Mouse (Mus musculus): ENCODE data around the gene Mfng. TPM values are rescaled to one million over a fixed set of nuclear protein-coding genes. Genes with fewer than 3 reads are reported as not detected.

Gene Mfng
- total RNA-seq (2021): 1 to 10 TPM; 7.3 to 7.7 TPM

GRCm38 (mm10) chr15:78773290-78773729 lies at the start of gene Mfng:
TSS of gene Mfng (minus strand) at chr15:78773475.
- peak; percentile 89 for DNase-seq
- intact Hi-C loops (cut with DNase I): no loop called here

- no peak for DNase-seq
- intact Hi-C loops (cut with DNase I): no loop called here
Observed at GRCm38 (mm10) chr15:78816074-78816391, 42.8 kb upstream of the Mfng start.

- no peak for DNase-seq
- intact Hi-C loops (cut with DNase I): no loop called here
Observed at GRCm38 (mm10) chr15:78815314-78816073, 42.2 kb upstream of the Mfng start.

DNA sequence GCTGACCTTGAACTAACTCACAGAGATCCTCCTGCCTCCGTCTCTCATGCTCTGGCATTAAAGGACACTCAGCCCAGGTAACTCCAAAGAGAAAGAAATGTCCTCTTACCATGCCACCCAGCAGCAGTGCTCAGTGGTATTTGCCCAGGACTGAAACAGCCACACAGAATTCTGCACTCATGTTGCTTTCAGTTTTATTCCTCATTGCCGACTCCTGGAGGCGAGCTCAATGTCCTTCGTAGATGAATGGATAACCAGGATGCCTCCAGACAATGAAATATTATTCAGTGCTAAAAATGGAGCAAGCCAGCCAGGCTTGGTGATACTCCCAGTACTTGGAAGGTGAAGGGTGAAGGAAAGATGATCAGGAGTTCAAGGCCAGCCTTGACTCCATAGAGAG lies 40.3 kb upstream of the Mfng start:
- intact Hi-C loops (cut with DNase I): no loop called here
- no peak for DNase-seq

GRCm38 (mm10) chr15:78810146-78810545 lies 36.9 kb upstream of the Mfng start:
- DNase-seq: no peak
- intact Hi-C loops (cut with DNase I): no loop called here

GRCm38 (mm10) chr15:78809739-78810138 lies 36.5 kb upstream of the Mfng start:
- DNase-seq: no peak
- intact Hi-C loops (cut with DNase I): no loop called here

- DNase-seq: no peak
- intact Hi-C loops (cut with DNase I): no loop called here
Observed at GRCm38 (mm10) chr15:78808980-78809379, 35.7 kb upstream of the Mfng start.

DNA sequence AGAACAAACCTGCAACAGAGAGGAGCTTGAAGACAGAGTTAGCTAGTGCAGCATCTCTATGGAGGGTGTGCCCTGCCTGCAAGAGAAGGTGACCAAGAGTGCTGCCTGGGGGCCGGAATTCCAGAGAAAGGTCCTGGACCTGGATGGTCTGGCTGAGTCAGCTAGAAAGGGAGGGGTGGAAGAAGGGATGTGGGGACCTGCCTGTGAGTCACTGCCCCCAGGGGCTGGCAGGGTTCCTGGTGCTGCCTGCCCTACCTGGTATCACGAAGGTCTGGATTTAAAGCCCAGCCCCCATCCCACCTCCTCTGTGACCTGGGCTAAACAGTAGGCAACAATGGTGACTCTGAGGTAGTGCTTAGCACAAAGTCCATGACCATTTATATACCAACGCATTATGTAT lies 33.9 kb upstream of the Mfng start:
- intact Hi-C loops (cut with DNase I): no loop called here
- DNase-seq: no peak

GRCm38 (mm10) chr15:78806614-78807013 lies 33.3 kb upstream of the Mfng start:
- intact Hi-C loops (cut with DNase I): no loop called here
- no peak for DNase-seq

DNA sequence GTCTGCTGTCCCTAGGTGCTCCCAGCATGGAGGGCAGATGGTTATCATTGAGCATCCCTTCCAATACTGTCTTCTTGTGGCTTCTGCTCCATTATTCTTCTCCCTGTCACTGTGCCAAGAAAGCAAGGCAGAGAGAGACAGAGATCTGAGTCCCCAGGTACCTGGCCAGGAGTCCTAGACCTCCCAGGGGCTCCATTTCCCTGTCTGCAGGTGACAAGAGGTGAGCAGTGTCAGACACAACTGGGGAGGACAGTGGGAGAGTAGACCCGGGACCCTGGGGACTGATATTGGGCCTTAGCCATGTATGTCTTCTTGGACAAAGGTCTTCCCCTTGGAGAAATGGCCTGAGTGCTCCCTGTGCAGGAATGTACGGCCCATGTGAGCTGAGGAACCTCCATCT lies 32.1 kb upstream of the Mfng start:
- no peak for DNase-seq
- intact Hi-C loops (cut with DNase I): no loop called here

GRCm38 (mm10) chr15:78804326-78804725 lies 31.1 kb upstream of the Mfng start:
- intact Hi-C loops (cut with DNase I): no loop called here
- DNase-seq: no peak

DNA sequence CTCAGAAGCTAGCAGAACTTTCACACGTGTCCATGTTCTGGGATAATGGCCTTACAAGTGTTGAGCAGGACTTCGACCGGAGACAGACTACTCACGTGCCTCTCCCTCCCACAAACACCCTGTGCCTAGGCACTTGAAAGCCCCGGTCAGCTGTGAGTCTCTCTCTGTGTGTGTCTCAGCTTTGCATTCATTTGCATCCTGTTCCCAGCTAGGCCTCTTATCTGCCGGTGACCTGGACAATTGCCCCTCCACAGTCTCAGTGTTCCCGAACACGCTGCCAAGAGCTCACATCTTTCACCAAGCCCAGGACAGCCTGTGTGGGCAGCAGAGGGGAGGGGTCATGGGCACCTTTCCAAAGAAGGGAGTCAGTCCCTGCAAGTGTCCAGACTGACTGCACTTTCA lies 30.2 kb upstream of the Mfng start:
- intact Hi-C loops (cut with DNase I): no loop called here
- DNase-seq: peak; percentile 53

DNA sequence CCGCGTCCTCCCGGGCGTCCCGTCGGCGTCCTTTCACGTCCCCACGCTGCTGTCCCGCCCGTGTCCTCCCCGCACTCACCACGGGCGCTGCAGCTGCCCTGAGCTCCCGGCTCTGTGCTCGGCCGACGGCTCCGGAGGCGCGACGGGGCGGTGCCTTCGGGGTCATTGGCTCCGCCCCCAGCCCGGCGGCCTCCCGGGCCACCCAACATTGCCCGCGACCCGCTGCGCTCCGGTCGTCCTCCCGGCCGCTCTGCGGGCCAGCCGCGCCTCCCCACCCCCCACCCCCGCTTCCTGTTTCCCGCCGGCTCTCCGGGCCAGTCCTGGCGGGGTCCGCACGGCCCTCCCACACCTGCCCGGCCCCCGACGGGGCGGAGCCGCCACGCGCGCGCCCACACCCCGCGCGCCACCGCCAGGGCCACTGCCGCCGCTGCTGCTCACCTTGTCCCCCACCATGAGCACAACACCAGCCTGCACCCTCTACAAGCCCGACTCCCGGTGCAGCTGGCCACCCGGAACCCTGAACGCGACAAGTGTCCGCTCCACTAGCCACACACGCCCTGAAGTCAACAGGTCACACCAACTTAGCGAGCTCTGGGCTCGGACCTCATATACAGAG lies 29.6 kb upstream of the Mfng start, which contains the start of gene Card10:
Gene Card10 (minus strand): TSS at position 267 of the 616 bp plus-strand sequence.
- intact Hi-C loops (cut with DNase I): no loop called here
- no peak for DNase-seq

DNA sequence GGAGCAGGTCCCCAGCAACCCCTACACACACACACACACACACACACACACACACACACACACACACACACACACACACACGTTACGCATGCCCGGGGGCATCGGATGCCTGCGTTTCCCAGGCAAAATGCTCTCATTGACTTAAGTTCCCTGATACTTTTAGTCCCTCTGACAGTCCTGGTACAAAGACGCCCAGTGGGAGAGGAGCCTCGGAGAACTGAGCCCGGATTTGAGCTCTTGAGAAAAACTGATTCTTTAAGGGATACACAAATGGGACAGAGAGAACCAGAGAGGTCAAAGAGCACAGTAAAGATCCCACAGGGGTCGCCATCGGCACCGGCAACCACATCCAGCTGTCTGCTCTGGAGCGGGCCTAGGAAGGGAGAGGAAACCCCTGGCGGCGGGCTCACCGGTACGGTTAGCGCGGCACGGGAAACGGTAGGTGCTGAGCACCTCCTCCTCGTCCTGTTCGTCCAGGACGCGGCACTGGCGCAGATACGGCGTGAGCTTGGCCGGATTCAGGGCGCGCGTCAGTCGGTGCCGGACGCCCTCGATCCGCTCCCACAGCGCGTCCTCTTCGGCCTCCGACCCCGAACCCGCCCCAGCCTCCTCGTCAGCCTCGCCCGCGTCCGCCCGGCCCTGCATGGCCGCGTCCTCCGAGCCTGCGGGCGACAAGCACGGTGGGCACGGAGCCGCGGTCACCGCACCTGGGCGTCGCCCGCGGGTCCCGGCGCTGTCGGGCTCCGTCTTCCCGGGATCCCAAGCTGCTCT lies 28.9 kb upstream of the Mfng start:
- DNase-seq: no peak
- intact Hi-C loops (cut with DNase I): no loop called here

DNA sequence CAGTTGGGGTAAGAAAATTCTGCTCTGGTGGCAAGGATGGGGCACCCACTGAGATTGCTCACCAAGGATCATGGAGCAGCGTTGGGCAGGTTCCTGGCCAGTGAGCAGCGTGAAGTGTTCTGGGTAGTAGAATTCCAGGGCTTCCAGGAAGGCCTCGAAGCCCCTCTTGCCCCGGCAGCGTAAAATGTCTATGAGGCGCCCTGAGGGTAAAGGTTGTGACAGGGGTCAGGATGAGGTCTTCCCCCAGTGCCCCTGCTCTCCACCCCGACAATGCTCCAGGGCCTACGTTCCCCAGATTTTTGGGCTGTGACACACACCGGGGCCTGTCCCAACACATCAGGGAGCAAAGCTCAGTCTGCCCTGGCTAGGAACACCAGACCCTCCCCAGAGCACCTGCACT lies 28.3 kb upstream of the Mfng start:
- intact Hi-C loops (cut with DNase I): no loop called here

DNA sequence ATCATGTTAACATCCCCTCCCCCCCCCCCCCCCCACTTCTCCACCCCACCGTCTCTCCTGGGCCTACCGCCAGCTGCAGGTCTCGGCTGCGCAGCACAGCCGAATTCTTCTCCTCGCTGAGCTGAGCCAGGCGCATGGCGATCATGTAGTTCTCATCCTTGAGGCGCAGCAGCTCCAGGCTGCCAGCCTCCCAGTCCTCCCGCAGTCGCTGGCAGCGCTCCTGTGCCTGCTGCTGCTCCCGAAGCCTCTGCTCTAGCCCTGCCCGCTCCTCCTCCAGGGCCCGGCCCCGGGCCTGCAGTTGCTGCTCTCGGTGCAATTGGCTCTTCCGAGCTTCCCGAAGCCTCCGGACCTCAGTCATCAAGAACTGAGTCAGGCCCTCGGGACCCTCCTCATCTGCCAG lies 25.8 kb upstream of the Mfng start:
- DNase-seq: peak; percentile 82
- intact Hi-C loops (cut with DNase I): no loop called here

More for the DNA sequence above, 28.3 kb upstream of the Mfng start:
- no peak for DNase-seq

- DNase-seq: no peak
- intact Hi-C loops (cut with DNase I): no loop called here
Observed at GRCm38 (mm10) chr15:78797060-78797329, 23.7 kb upstream of the Mfng start.

GRCm38 (mm10) chr15:78796196-78797059 lies 23.2 kb upstream of the Mfng start:
- peak; percentile 93 for DNase-seq
- intact Hi-C loops (cut with DNase I): no loop called here

DNA sequence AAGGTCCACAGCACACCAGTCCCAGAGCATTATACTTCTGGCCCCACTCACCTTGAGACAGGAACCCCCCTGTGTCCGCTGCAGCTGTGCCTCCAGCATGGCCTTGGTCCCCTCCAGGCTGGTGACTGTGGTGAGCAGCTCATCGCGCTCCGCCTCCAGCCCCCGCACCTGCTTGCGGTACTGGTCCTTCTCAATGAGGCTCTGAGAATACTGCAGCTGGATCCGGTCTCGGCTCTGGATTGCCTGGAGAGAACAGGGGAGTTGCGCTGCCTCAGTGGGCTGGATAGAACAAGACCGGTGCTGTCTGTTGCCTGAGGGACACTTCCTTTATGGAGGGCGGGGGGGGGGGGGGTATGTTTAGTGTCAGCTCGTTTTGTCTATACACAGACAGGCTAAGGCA lies 17.7 kb upstream of the Mfng start:
- DNase-seq: no peak

GRCm38 (mm10) chr15:78790451-78790850 lies 17.2 kb upstream of the Mfng start:
- intact Hi-C loops (cut with DNase I): no loop called here

More for the DNA sequence above, 17.7 kb upstream of the Mfng start:
- intact Hi-C loops (cut with DNase I): no loop called here

DNA sequence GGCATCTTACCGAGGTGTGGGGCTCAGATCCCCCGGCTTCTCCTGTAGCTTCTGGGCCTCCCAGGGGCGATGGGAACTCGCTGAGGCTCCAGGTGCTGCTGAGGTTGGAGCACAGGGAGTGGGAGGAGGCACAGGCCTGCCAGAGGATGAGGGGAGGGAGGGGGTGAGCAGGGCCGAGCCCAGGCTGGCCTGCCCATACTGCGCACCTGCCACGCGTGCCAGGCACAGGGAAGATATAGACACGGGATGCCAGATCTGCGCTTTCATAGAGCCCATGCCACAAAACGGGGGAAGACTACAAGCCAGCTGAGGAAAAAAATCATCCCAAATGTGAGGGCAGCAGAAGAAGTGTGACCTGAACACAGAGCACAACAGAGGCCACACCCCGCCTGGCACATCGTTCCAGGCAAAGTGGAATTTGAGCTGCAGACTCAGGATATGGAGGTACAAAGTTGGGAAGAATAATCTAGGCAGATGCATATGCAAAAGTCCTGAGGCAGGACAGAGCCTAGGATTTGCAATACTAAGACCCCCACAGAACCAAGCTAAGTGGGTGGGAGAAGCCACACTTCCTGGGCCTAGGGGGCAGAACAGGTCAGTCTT lies 16.5 kb upstream of the Mfng start:
- intact Hi-C loops (cut with DNase I): no loop called here

More at GRCm38 (mm10) chr15:78790451-78790850, 17.2 kb upstream of the Mfng start:
- no peak for DNase-seq

More for the DNA sequence above, 16.5 kb upstream of the Mfng start:
- no peak for DNase-seq
